Mouse (Mus musculus) limb, embryonic 15.5 days (tissue): ENCODE measurements at regions not wholly inside any gene's neighbourhood (a gene's known extent, or its start where the extent isn't known, plus 50 kb on each side); places are given as distances from the start of the nearest gene placed in this dataset.

Experiments used
- ATAC-seq: fragments of 200-750 bp; cut with Nextera tagmentation; 2 replicates; pipeline ENCODE4 v1.8.0; 2017; ENCODE audit warnings: low read depth, moderate TSS enrichment; ENCODE audit not compliant: insufficient number of reproducible peaks, low FRiP score, low TSS enrichment
- H3K27ac ChIP-seq: fragments of 300-500 bp; sonication (generic); 2 replicates; pipeline ENCODE4 v1.5.1; 2015; ENCODE audit warnings: moderate library complexity, mild to moderate bottlenecking, inconsistent platforms
- H3K27me3 ChIP-seq: fragments of 300-500 bp; sonication (generic); 2 replicates; pipeline ENCODE4 v1.6.1; 2015; ENCODE audit warnings: inconsistent platforms
- H3K36me3 ChIP-seq: fragments of 300-500 bp; sonication (generic); 2 replicates; pipeline ENCODE4 v1.6.1; 2015; ENCODE audit warnings: inconsistent platforms
- H3K4me1 ChIP-seq: fragments of 300-500 bp; sonication (generic); 2 replicates; pipeline ENCODE4 v1.6.1; 2015; ENCODE audit warnings: inconsistent platforms
- H3K4me2 ChIP-seq: fragments of 300-500 bp; sonication (generic); 2 replicates; pipeline ENCODE4 v1.6.1; 2015; ENCODE audit warnings: mild to moderate bottlenecking, inconsistent platforms
- H3K4me3 ChIP-seq: fragments of 300-500 bp; sonication (generic); 2 replicates; pipeline ENCODE4 v1.5.1; 2015; ENCODE audit warnings: mild to moderate bottlenecking, inconsistent platforms
- H3K9ac ChIP-seq: fragments of 300-500 bp; sonication (generic); 2 replicates; pipeline ENCODE4 v1.6.1; 2015; ENCODE audit warnings: inconsistent platforms
- H3K9me3 ChIP-seq: fragments of 300-500 bp; sonication (generic); 2 replicates; pipeline ENCODE4 v1.6.1; 2016; ENCODE audit warnings: inconsistent platforms
- WGBS: fragments of 180-500 bp; shearing (Covaris S2); methylation state at CpG from one replicate; pipeline ENCODE4 v1.1.7; 2015; 5-methylcytosine and 5-hydroxymethylcytosine counted together

DNA sequence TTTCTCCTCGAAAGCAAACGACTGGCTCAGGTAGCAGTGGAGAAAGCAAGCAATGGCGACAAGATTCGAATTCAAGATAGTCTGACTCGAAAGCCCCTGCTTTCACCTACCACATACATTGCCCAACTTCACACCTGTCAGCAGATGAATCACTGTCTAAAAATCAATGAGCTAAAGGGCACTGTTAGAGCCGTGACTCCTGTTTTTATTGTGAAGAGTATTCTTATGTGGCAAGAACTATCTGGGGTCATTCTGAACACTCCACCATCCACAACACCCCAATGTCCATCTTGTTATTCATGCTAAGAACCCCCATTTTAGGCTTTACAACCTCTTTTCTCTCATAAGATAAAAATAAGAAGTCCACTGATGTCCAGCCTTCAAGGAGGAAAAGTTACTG is 144.1 kb downstream of the Barhl2 start:
- no peak overlapping the region for H3K4me3 ChIP-seq
- no peaks in the 10 kb centered on the region for H3K4me1 ChIP-seq
- H3K4me2 ChIP-seq = no peak overlapping the region
- H3K36me3 ChIP-seq = no peaks in the 10 kb centered on the region
- no peaks in the 10 kb centered on the region for H3K27me3 ChIP-seq
- no peaks in the 10 kb centered on the region for H3K9me3 ChIP-seq
- H3K9ac ChIP-seq = no peak overlapping the region
- ATAC-seq = no peak
- no peak overlapping the region for H3K27ac ChIP-seq
- 92% methylated on average over 6 of the region's 6 CpGs for WGBS

- H3K4me2 ChIP-seq = no peak overlapping the region
- no peak overlapping the region for H3K27ac ChIP-seq
- H3K9me3 ChIP-seq = no peaks in the 10 kb centered on the region
- ATAC-seq = no peak
- no peaks in the 10 kb centered on the region for H3K4me1 ChIP-seq
- no peaks in the 10 kb centered on the region for H3K36me3 ChIP-seq
- 39% methylated on average over 4 of the region's 4 CpGs for whole genome bisulfite sequencing
- no peak overlapping the region for H3K4me3 ChIP-seq
- no peaks in the 10 kb centered on the region for H3K27me3 ChIP-seq
- no peak overlapping the region for H3K9ac ChIP-seq
Measured at GRCm38 (mm10) chr5:106301372-106301771, 156.6 kb downstream of the Barhl2 start.

- 0 out of 2 replicates have a peak, but pooled peaks cover 3% of the 10 kb centered on the region for H3K27me3 ChIP-seq
- H3K4me3 ChIP-seq = no peak overlapping the region
- WGBS = 55% methylated on average over 6 of the region's 6 CpGs
- 0 out of 2 replicates have a peak, but pooled peaks cover 4% of the 10 kb centered on the region for H3K4me1 ChIP-seq
- H3K36me3 ChIP-seq = no peaks in the 10 kb centered on the region
- H3K9me3 ChIP-seq = no peaks in the 10 kb centered on the region
- no peak for ATAC-seq
- H3K4me2 ChIP-seq = no peak overlapping the region
- no peak overlapping the region for H3K9ac ChIP-seq
- H3K27ac ChIP-seq = no peak overlapping the region
Measured at GRCm38 (mm10) chr5:106296721-106297120, 161.2 kb downstream of the Barhl2 start.

DNA sequence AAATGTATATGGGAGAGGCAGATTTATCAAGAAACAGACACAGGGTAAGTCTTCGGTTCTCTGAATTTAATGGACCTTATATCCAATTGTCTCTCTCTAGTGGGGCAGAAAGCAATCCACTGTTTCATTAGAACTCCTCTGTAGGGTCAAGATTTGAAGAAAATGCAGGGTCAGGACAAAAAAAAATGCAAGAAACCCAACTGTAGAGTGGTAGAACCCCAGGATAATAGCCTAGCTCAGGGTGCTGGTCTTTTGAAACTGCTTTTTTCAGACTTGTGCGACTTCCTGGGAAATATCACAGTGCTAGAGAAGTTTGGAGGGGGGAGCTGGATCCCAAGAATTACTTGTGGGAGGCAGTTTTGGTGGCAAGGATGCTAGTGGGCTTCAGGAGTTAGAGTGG is 162.0 kb downstream of the Barhl2 start:
- WGBS = 63% methylated on average over 2 of the region's 2 CpGs
- ATAC-seq = no peak

DNA sequence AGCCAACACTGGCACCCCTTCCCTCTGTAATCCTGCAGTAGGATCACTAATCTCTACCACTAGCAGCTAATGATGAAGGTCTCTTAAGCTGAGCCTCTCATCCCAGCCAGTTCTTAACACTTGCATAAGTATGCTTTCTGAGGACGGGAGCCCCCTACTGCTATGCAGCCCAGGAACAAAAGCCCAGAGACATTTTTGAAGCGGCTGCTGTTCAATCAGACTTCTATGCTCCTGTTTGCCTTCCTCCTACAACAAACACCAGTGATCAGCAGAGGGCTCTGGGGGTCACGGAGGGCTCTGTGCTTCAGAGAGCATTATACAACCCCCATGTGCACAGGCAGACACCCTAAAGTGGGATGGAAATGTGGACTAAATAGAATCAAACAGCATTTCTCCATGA is 162.4 kb downstream of the Barhl2 start:
- H3K4me3 ChIP-seq = no peak overlapping the region
- no peaks in the 10 kb centered on the region for H3K9me3 ChIP-seq
- H3K27me3 ChIP-seq = 0 out of 2 replicates have a peak, but pooled peaks cover 3% of the 10 kb centered on the region
- H3K36me3 ChIP-seq = no peaks in the 10 kb centered on the region
- no peak overlapping the region for H3K4me2 ChIP-seq
- H3K9ac ChIP-seq = no peak overlapping the region
- no peak for ATAC-seq
- WGBS = 34% methylated on average over 3 of the region's 3 CpGs
- 0 out of 2 replicates have a peak, but pooled peaks cover 4% of the 10 kb centered on the region for H3K4me1 ChIP-seq
- H3K27ac ChIP-seq = no peak overlapping the region

More for the DNA sequence above, 162.0 kb downstream of the Barhl2 start:
- no peak overlapping the region for H3K4me2 ChIP-seq
- H3K27ac ChIP-seq = no peak overlapping the region
- 0 out of 2 replicates have a peak, but pooled peaks cover 4% of the 10 kb centered on the region for H3K4me1 ChIP-seq
- no peak overlapping the region for H3K4me3 ChIP-seq
- no peak overlapping the region for H3K9ac ChIP-seq
- H3K27me3 ChIP-seq = 0 out of 2 replicates have a peak, but pooled peaks cover 3% of the 10 kb centered on the region
- H3K36me3 ChIP-seq = no peaks in the 10 kb centered on the region
- no peaks in the 10 kb centered on the region for H3K9me3 ChIP-seq

- ATAC-seq = no peak
- Histone ChIP-seq H3K4me1 (0 out of 2 replicates have a peak, but pooled peaks cover 4% of the 10 kb centered on the region), H3K9ac (no peak overlapping the region), H3K4me3 (no peak overlapping the region), H3K27ac (no peak overlapping the region), H3K27me3 (0 out of 2 replicates have a peak, but pooled peaks cover 3% of the 10 kb centered on the region), H3K36me3 (no peaks in the 10 kb centered on the region), H3K9me3 (no peaks in the 10 kb centered on the region), H3K4me2 (no peak overlapping the region)
- 39% methylated on average over 16 of the region's 16 CpGs for WGBS
Measured at GRCm38 (mm10) chr5:106292387-106293229, 165.4 kb downstream of the Barhl2 start.

DNA sequence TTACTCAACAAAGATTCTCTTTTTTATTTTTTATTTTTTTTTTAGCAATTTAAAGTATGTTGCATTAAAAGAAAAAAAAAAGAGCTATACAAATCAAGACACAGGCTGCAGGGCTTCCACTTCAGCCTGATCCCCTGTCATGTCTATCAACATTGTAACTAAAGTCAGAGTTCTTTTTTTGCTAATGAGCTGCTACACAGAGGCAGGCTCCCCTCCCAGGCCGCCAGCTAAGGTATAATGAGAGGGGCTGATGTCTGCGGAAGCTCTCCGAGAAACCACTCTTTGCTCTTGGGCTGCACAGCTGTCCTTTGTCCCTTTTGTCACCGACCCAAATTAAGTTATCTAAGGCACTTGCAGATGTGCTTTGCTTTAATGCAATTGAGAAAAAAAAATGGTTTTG is 172.8 kb downstream of the Barhl2 start:
- no peak for ATAC-seq
- WGBS = 12% methylated on average over 4 of the region's 4 CpGs
- Histone ChIP-seq H3K4me2 (no peak overlapping the region), H3K27me3 (no peaks in the 10 kb centered on the region), H3K9me3 (no peaks in the 10 kb centered on the region), H3K36me3 (no peaks in the 10 kb centered on the region), H3K4me1 (no peaks in the 10 kb centered on the region), H3K9ac (no peak overlapping the region), H3K4me3 (no peak overlapping the region), H3K27ac (no peak overlapping the region)

GRCm38 (mm10) chr5:106284731-106285130 is 173.2 kb downstream of the Barhl2 start:
- H3K9me3 ChIP-seq = no peaks in the 10 kb centered on the region
- no peak overlapping the region for H3K4me2 ChIP-seq
- no peak overlapping the region for H3K27ac ChIP-seq
- H3K27me3 ChIP-seq = no peaks in the 10 kb centered on the region
- H3K4me1 ChIP-seq = no peaks in the 10 kb centered on the region
- H3K36me3 ChIP-seq = no peaks in the 10 kb centered on the region
- ATAC-seq = no peak
- 33% methylated on average over 9 of the region's 9 CpGs for WGBS
- no peak overlapping the region for H3K9ac ChIP-seq
- no peak overlapping the region for H3K4me3 ChIP-seq

- H3K36me3 ChIP-seq = no peaks in the 10 kb centered on the region
- no peak overlapping the region for H3K4me3 ChIP-seq
- no peaks in the 10 kb centered on the region for H3K9me3 ChIP-seq
- H3K27me3 ChIP-seq = no peaks in the 10 kb centered on the region
- no peak overlapping the region for H3K27ac ChIP-seq
- WGBS = 43% methylated on average over 9 of the region's 9 CpGs
- ATAC-seq = no peak
- H3K4me2 ChIP-seq = no peak overlapping the region
- no peak overlapping the region for H3K9ac ChIP-seq
- no peaks in the 10 kb centered on the region for H3K4me1 ChIP-seq
Measured at GRCm38 (mm10) chr5:106282646-106283045, 175.3 kb downstream of the Barhl2 start.

DNA sequence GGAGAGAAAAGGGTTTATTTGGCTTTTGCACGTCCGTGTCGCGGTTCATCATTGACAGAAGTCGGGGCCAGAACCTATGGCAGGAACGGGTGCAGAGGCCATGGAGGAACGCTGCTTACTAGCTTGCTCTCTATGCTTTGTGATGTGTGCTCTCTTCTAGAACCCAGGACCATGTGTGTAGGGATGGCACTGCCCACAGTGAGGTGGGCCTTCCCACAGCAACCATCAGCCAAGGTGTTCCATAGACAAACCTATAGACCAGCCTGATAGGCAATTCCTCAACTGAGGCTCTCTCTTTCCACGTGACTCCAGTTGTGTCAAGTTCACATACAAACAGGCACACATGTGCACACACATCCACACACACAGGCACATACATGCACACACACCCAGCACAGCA is 180.2 kb downstream of the Barhl2 start:
- H3K4me3 ChIP-seq = no peak overlapping the region
- no peak overlapping the region for H3K9ac ChIP-seq
- no peak for ATAC-seq
- H3K27me3 ChIP-seq = no peaks in the 10 kb centered on the region
- no peak overlapping the region for H3K27ac ChIP-seq
- no peaks in the 10 kb centered on the region for H3K36me3 ChIP-seq
- H3K4me1 ChIP-seq = no peaks in the 10 kb centered on the region
- WGBS = 90% methylated on average over 8 of the region's 8 CpGs
- H3K9me3 ChIP-seq = no peaks in the 10 kb centered on the region
- H3K4me2 ChIP-seq = no peak overlapping the region

GRCm38 (mm10) chr5:106277231-106277630 is 180.7 kb downstream of the Barhl2 start:
- Histone ChIP-seq H3K9ac (no peak overlapping the region), H3K4me1 (no peaks in the 10 kb centered on the region), H3K27ac (no peak overlapping the region), H3K4me2 (no peak overlapping the region), H3K27me3 (no peaks in the 10 kb centered on the region), H3K36me3 (no peaks in the 10 kb centered on the region), H3K9me3 (no peaks in the 10 kb centered on the region), H3K4me3 (no peak overlapping the region)
- ATAC-seq = no peak
- 73% methylated on average over 9 of the region's 9 CpGs for WGBS

- Histone ChIP-seq H3K4me1 (no peaks in the 10 kb centered on the region), H3K9me3 (no peaks in the 10 kb centered on the region), H3K27ac (no peak overlapping the region), H3K4me3 (no peak overlapping the region), H3K36me3 (no peaks in the 10 kb centered on the region), H3K9ac (no peak overlapping the region), H3K4me2 (no peak overlapping the region), H3K27me3 (no peaks in the 10 kb centered on the region)
- ATAC-seq = no peak
- WGBS = 12% methylated on average over 2 of the region's 2 CpGs
Measured at GRCm38 (mm10) chr5:106276186-106276585, 181.8 kb downstream of the Barhl2 start.
